Mouse (Mus musculus) gastrocnemius, adult 2 months (tissue): ENCODE results near the gene 4930449I24Rik. TPM values are rescaled to one million over a fixed set of nuclear protein-coding genes. Genes with fewer than 3 reads are reported as not detected.
"Not testable (repeated sequence)": the region's sequence is repeated elsewhere in the genome, so short reads cannot be mapped to it uniquely, and the experiment has no call there.

Experiments used
- DNase-seq: peaks from one replicate; pipeline ENCODE4 v3.0.0; 2022
- H3K27ac ChIP-seq: fragments of 200-600 bp; 2 replicates; pipeline ENCODE4 v1.8.1; 2022; ENCODE audit warnings: mild to moderate bottlenecking
- H3K4me3 ChIP-seq: fragments of 200-600 bp; 2 replicates; pipeline ENCODE4 v1.8.1; 2022; ENCODE audit warnings: mild to moderate bottlenecking, moderate library complexity
- CTCF ChIP-seq: fragments of 200-600 bp; IDR thresholded peaks from 2 replicates; pipeline ENCODE4 v1.8.1; 2022; ENCODE audit warnings: antibody characterized with exemption, mild to moderate bottlenecking, moderate library complexity
- intact Hi-C: fragments of 180-260 bp; cut with DNase I; formaldehyde crosslinking; loops from one replicate; pipeline ENCODE4 v1.15.1; 2025
- long read RNA-seq, 2 experiments: library from polyadenylated mRNA; stranded (forward); transcript quantifications; one replicate each; pipeline ENCODE4 v2.0.0; 2021
- total RNA-seq, 2 experiments: library from RNA; stranded (reverse); gene quantifications; 2 replicates each; pipeline ENCODE4 v1.2.3; 2021

4930449I24Rik gene
- not detected for total RNA-seq
- long read RNA-seq, experiment 1 = 0 reads
- long read RNA-seq, experiment 2 = 0 reads

DNA sequence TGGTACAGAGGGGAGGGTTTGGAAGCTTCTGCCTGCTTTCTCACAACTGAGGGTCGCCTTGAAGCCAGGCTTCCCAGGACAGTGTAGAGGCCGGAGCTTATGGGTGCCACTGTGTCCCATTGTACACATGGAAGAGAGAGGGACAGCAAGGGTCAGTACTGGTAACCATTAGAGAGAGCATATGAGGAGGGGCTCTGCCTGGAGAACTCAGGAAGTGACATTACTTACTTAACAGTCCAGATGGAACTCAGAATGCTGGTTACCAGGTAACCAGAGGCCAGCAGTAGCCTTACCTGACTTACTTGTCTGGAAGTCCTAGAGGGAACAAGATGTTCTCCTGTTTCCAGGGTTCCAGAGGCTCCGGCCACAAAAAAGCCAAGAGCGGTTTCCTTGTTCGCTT, at the start of gene 4930449I24Rik:
4930449I24Rik (plus strand) TSS at position 301 of the 400 bp plus-strand sequence.
- DNase-seq, H3K27ac ChIP-seq, intact Hi-C loops, H3K4me3 ChIP-seq: not testable (repeated sequence)

DNA sequence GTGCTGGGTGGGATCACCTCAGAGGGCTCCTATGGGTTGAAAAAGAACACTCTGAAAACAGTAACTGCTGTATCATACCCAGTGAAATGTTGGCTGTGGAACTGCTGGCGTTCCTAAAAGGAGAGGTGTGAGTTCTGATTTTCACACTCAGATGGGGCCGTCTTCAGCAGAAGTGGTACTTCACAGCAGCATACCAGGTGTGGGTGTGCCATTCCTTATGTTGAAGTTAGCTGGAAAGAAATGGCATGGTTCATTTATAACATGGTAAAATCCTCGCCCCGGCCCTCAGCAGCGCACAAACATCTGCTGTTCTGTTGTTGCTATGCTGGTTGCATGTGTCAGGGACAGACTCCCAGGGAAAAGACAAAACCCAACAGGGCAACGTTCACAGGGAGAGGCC, 48.6 kb upstream of the 4930449I24Rik start:
- TF ChIP-seq CTCF = no peak
- intact Hi-C loops = no loop called here
- no peak for DNase-seq
- Histone ChIP-seq H3K27ac (no peak overlapping the region), H3K4me3 (no peak overlapping the region)

GRCm38 (mm10) chr5:146461612-146462011, 40.6 kb upstream of the 4930449I24Rik start:
- intact Hi-C loops = no loop called here
- TF ChIP-seq CTCF = no peak

DNA sequence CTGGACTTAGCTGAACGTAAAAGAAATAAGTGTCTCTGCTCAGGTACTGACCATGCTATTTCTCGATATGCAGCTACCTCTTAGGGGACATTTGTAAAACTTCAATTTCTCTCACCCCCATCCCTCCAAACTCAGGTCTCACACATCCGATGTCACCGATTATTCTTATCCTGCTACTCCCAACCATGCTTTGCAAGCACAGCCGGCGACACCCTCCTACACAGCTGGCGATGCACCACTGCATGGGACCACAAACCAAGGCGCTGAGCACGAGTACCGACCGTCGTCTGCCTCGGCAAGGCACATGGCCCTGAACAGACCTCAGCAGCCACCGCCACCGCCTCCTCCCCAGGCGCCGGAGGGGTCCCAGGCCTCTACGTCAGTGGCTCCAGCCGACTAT, 35.5 kb upstream of the 4930449I24Rik start:
- intact Hi-C loops = no loop called here
- Histone ChIP-seq H3K27ac (no peak overlapping the region), H3K4me3 (no peak overlapping the region)
- TF ChIP-seq CTCF = no peak
- DNase-seq = no peak

More at GRCm38 (mm10) chr5:146461612-146462011, 40.6 kb upstream of the 4930449I24Rik start:
- no peak overlapping the region for H3K4me3 ChIP-seq
- DNase-seq = no peak
- no peak overlapping the region for H3K27ac ChIP-seq

- TF ChIP-seq CTCF = no peak
- intact Hi-C loops = no loop called here
- no peak for DNase-seq
- H3K27ac ChIP-seq = no peak overlapping the region
- no peak overlapping the region for H3K4me3 ChIP-seq
Measured at GRCm38 (mm10) chr5:146468311-146468710, 33.9 kb upstream of the 4930449I24Rik start.

GRCm38 (mm10) chr5:146470821-146471220, 31.4 kb upstream of the 4930449I24Rik start:
- intact Hi-C loops = loop anchor here (10.0 kb wide), 1 partner anchor 136 kb away; no protein-coding TSS in a partner anchor
- no peak for DNase-seq
- Histone ChIP-seq H3K4me3 (no peak overlapping the region), H3K27ac (no peak overlapping the region)
- TF ChIP-seq CTCF = no peak

GRCm38 (mm10) chr5:146471311-146471710, 30.9 kb upstream of the 4930449I24Rik start:
- no peak for TF ChIP-seq CTCF
- Histone ChIP-seq H3K27ac (no peak overlapping the region), H3K4me3 (no peak overlapping the region)
- intact Hi-C loops = loop anchor here (10.0 kb wide), 1 partner anchor 137 kb away; no protein-coding TSS in a partner anchor
- DNase-seq = no peak

DNA sequence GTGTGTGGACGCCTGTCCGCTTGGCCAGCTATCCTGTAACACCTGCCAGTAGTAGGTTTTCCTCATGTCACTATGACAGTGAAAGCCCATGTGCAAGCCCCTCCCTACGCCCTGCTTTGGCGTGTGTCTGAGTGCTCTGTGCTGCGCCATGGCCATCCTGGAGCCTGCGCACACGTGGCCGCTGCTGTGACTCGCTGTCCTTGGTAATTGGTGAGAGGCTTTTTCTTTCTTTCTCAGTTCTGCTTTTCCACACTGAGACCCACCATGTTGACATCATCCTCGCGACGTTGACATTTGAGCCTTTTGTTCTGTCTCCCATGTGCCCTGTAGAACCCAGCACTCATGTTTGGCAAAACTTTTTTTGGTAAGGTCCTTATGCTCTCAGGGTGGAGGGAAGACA, 30.4 kb upstream of the 4930449I24Rik start:
- H3K27ac ChIP-seq = no peak overlapping the region
- peak overlapping the region; percentile 13; the same call in 1 of the 2 replicates for H3K4me3 ChIP-seq
- intact Hi-C loops = loop anchor here (10.0 kb wide), 1 partner anchor 137 kb away; no protein-coding TSS in a partner anchor
- no peak for DNase-seq
- no peak for TF ChIP-seq CTCF

- TF ChIP-seq CTCF = peak; percentile 62
- intact Hi-C loops = loop anchor here (10.0 kb wide), 1 partner anchor 145 kb away; no protein-coding TSS in a partner anchor
- DNase-seq = peak; percentile 25
- not testable (repeated sequence) for H3K4me3 ChIP-seq, H3K27ac ChIP-seq
Measured at GRCm38 (mm10) chr5:146479564-146479963, 22.6 kb upstream of the 4930449I24Rik start.

DNA sequence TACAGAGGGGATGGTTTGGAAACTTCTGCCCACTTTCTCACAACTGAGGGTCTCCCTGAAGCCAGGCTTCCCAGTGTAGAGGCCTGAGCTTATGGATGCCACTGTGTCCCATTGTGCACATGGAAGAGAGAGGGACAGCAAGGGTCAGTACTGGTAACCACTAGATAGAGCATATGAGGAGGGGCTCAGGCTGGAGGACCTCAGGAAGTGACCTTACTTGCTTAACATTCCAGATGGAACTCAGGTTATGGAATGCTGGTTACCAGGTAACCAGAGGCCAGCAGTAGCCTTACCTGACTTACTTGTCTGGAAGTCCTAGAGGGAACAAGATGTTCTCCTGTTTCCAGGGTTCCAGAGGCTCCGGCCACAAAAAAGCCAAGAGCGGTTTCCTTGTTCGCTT, 20.5 kb upstream of the 4930449I24Rik start, which contains the start of gene Gm6408:
Gm6408 (plus strand) TSS at position 301 of the 400 bp plus-strand sequence.
- H3K27ac ChIP-seq, H3K4me3 ChIP-seq, DNase-seq, intact Hi-C loops: not testable (repeated sequence)

GRCm38 (mm10) chr5:146488959-146489358, 13.2 kb upstream of the 4930449I24Rik start:
- not testable (repeated sequence) for H3K4me3 ChIP-seq
- DNase-seq = peak; percentile 30

GRCm38 (mm10) chr5:146491063-146491462, 11.1 kb upstream of the 4930449I24Rik start, which contains the start of gene Gm6370:
TSS of gene Gm6370 (plus strand) at chr5:146491363.
- H3K4me3 ChIP-seq, DNase-seq, intact Hi-C loops, H3K27ac ChIP-seq: not testable (repeated sequence)

More at GRCm38 (mm10) chr5:146488959-146489358, 13.2 kb upstream of the 4930449I24Rik start:
- H3K27ac ChIP-seq, intact Hi-C loops: not testable (repeated sequence)
- TF ChIP-seq CTCF = peak; percentile 42

DNA sequence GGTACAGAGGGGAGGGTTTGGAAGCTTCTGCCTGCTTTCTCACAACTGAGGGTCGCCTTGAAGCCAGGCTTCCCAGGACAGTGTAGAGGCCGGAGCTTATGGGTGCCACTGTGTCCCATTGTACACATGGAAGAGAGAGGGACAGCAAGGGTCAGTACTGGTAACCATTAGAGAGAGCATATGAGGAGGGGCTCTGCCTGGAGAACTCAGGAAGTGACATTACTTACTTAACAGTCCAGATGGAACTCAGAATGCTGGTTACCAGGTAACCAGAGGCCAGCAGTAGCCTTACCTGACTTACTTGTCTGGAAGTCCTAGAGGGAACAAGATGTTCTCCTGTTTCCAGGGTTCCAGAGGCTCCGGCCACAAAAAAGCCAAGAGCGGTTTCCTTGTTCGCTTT, 11.6 kb downstream of the 4930449I24Rik start, which contains the start of gene Gm3402:
Gm3402 (plus strand) TSS at position 301 of the 400 bp plus-strand sequence.
- H3K27ac ChIP-seq, DNase-seq, H3K4me3 ChIP-seq, intact Hi-C loops: not testable (repeated sequence)

DNA sequence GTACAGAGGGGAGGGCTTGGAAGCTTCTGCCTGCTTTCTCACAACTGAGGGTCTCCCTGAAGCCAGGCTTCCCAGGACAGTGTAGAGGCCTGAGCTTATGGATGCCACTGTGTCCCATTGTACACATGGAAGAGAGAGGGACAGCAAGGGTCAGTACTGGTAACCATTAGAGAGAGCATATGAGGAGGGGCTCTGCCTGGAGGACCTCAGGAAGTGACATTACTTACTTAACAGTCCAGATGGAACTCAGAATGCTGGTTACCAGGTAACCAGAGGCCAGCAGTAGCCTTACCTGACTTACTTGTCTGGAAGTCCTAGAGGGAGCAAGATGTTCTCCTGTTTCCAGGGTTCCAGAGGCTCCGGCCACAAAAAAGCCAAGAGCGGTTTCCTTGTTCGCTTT, 23.3 kb downstream of the 4930449I24Rik start, which contains the start of gene Gm3404:
Gm3404 (plus strand) TSS at position 301 of the 400 bp plus-strand sequence.
- H3K4me3 ChIP-seq, intact Hi-C loops, H3K27ac ChIP-seq, DNase-seq: not testable (repeated sequence)

DNA sequence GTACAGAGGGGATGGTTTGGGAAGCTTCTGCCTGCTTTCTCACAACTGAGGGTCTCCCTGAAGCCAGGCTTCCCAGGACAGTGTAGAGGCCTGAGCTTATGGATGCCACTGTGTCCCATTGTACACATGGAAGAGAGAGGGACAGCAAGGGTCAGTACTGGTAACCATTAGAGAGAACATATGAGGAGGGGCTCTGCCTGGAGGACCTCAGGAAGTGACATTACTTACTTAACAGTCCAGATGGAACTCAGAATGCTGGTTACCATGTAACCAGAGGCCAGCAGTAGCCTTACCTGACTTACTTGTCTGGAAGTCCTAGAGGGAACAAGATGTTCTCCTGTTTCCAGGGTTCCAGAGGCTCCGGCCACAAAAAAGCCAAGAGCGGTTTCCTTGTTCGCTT, 35.1 kb downstream of the 4930449I24Rik start, which contains the start of gene Gm3409:
Gm3409 (plus strand) TSS at position 301 of the 400 bp plus-strand sequence.
- intact Hi-C loops, DNase-seq: not testable (repeated sequence)

More for the DNA sequence above, 35.1 kb downstream of the 4930449I24Rik start, which contains the start of gene Gm3409:
- not testable (repeated sequence) for H3K27ac ChIP-seq, H3K4me3 ChIP-seq
